Mouse (Mus musculus) ES-E14 (cell line): ENCODE measurements around the gene C2cd4c.

Source experiments
- CHD2 ChIP-seq: IDR thresholded peaks from 2 replicates; pipeline ENCODE4 v1.6.1; 2014; ENCODE audit warnings: mild to moderate bottlenecking, low read depth, low read length, inconsistent platforms
- HCFC1 ChIP-seq: IDR thresholded peaks from 2 replicates; pipeline ENCODE4 v1.6.1; 2012; ENCODE audit warnings: low read length, inconsistent platforms, borderline replicate concordance; ENCODE audit not compliant: insufficient read depth
- MAFK ChIP-seq: IDR thresholded peaks from 2 replicates; pipeline ENCODE4 v1.6.1; 2014; ENCODE audit warnings: mild to moderate bottlenecking, low read depth, low read length, inconsistent platforms; ENCODE audit not compliant: insufficient read depth
- ZC3H11A ChIP-seq: IDR thresholded peaks from 2 replicates; pipeline ENCODE4 v1.6.1; 2012; ENCODE audit warnings: low read depth, mild to moderate bottlenecking, inconsistent platforms, low read length, borderline replicate concordance

GRCm38 (mm10) chr10:79607892-79608291 lies 5.9 kb downstream of the C2cd4c start:
- TF ChIP-seq MAFK (no peak), ZC3H11A (no peak), HCFC1 (no peak), CHD2 (no peak)
